Mouse (Mus musculus) kidney, adult 9 months (tissue): ENCODE data around the gene Tmcc3.

Experiments used
- DNase-seq: peaks from one replicate; pipeline ENCODE4 v3.0.0; 2022

Gene Tmcc3

DNA sequence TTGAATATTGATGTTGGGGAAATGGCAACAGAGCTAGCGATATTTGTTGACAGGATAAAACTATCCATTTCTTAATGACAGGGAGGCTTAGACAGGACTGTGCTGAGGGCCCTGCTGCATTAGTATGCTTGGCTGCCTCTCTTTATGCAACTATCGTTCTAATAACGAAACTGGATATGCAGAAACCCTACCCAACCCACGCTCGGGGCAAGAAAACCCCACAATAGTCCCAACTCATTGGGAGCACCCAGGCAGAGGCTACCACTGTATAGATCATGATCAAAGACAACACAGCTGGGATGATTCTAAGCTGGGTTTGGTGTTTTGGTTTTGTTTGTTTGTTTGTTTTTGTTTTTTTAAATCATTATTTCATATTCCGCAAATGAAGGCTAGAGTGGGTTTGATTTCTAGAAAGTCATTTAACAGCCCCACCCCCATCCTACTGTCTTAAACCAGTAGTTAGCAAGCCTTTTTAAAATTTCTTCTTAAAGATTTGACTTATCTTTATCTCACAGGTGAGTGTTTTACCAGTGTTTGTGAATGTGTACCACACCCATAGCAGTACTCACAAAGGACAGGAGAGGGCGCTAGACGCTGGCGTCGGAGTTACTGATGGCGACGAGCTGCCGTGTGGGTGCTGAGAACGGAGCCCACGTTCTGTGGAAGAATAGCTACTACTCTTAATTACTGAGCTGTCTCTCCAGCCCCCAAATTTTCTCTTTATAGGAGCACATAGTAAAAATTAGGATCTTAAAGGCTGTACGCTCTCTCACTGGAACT lies 20.8 kb downstream of the Tmcc3 start:
- DNase-seq, result no peak

DNA sequence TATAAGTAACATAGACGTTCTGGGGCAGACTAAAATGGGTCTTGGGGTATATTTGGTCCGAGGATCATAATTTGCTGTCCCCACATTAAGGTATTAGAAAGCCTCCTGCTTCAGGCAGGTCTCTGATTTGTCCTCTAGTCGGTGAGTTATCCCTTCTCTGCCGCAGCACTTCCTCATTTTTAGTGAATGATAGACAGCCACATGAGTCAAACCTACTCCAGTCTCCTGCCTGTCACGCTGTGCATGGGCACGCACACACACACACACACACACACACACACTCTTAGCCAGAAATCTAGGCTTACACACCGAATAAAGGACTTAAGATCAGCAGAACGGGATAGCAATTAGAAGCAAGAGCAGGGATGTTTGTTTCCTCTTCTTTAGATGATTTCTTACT lies 21.6 kb downstream of the Tmcc3 start:
- DNase-seq, result no peak

DNA sequence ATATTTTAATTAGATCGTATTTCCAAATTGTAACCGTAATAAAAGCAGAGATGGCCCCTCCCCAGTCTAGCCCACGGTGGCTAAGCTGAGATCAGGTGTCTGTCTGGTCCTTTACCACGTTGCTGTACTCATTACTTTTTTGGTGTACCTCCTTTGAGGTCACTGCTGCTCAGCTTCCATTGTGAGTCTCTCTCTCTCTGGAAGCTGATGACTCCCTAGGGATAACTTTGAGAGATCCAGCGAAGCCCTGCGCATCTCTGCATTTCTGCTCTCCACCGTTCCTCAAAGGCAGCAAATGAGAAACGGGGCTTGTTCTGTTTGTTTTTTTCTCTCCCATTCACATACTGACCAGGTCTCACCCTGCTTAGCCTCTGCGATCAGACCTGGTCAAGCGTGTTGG lies 23.3 kb downstream of the Tmcc3 start:
- DNase-seq, result no peak

DNA sequence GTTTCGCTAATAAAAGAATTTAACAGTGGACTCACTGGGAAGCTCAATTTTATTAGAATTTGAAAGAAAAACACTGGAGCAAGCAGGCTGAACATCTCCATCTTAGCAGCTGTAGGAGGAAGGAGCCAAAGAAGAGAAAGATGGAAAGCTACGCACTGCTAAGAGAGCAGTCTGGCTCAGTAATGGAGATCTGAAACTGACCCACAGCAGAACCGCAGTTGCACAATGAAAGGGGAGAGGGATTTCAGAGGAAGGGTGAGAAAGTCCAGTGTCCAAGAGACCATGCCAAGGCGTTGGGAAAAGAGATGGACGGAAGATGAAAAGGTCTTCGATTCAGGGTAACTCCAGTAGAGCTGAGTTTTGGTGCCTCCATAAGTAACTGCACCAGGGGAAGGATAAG lies 24.3 kb downstream of the Tmcc3 start:
- no peak for DNase-seq

DNA sequence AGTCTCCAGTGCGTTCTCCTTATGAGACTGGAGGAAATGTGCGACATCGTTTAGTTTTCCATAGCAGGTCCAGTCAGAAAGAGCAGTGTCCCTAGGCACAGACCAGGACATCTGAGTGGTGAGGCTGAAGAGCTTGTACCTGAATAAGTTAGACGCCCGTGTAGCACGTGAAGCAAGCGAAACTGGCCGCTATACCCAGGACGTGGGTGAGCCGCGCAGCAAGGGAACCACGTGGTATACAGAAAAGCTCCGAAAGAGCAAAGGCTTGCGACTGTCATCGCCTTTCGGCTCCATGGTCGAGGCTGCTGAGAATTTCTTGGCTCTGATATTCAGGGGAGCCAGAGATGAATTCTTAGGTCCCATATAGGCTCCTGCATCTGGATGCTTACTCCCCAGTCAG lies 29.8 kb downstream of the Tmcc3 start:
- no peak for DNase-seq

DNA sequence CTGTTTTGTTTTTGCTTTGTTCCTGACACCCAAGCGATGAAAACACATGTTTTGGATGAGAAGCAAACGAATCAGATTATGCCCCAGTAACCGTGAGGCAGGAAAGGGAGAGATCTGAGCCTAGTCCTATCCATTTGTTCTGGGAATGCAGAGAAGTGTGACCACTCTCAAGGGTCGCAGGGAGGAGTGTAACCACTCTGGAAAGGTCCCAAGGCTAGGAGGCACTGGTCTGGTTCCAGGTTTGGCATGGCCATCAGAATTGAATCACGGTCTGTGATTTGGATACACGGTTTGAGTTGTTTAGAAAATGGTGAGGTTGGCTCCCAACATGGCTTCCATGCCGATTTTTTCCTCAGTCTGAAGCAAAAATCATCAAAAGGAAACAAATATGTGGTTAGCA lies 30.5 kb downstream of the Tmcc3 start:
- no peak for DNase-seq

DNA sequence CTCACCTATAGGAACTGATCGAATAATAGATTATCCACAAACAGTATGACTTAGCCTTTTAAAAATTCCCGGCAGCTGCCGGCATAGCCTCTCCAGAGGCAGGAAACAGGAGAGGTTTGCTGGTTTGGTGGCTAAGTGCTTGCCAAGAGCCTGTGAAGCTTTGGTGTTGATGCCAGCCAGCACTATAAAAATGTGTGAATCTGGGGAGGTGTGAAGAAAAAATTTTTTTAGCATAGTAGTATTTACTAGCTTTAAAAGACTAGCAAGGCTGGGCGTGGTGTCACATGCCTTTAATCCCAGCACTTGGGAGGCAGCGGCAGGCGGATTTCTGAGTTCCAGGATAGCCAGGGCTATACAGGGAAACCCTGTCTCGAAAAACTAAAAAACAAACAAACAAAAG lies 31.8 kb downstream of the Tmcc3 start:
- no peak for DNase-seq

DNA sequence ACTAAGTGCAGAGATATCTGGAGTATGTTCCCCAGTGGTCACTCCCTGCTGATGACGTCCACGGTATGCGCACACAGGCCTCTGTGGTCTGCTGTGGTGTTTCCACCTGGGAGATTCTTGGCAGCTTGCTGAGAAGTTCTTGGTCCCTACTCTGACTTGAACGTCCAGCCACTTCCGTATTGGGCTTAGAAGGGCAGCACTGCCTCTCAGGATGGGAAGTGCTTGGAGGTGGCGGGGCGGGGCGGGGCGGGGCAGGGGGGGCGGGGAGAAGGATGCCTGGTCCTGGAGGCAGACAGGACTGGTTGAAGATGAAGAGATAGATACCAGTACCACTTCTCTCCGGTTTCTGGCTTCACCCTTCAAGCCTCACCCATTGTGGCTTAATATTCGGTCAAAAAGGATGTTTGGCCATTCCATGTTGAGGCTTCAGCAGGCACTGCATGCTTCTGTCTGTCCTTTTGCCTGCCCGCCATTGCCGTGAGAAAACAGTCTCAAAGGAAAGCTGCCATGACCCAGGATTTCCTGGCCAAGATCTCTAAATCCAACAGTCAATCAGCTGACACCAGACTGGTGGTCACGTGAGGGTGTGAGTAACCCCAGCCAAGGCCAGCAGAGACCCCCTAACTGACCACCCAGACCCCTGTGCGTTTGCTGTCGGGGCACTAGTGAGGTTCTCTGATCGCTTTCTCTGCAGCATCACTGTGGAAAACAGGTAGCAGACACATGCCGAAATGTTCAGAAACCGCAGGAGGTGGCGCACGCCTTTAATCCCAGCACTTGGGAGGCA lies 33.1 kb downstream of the Tmcc3 start:
- DNase-seq, result no peak

DNA sequence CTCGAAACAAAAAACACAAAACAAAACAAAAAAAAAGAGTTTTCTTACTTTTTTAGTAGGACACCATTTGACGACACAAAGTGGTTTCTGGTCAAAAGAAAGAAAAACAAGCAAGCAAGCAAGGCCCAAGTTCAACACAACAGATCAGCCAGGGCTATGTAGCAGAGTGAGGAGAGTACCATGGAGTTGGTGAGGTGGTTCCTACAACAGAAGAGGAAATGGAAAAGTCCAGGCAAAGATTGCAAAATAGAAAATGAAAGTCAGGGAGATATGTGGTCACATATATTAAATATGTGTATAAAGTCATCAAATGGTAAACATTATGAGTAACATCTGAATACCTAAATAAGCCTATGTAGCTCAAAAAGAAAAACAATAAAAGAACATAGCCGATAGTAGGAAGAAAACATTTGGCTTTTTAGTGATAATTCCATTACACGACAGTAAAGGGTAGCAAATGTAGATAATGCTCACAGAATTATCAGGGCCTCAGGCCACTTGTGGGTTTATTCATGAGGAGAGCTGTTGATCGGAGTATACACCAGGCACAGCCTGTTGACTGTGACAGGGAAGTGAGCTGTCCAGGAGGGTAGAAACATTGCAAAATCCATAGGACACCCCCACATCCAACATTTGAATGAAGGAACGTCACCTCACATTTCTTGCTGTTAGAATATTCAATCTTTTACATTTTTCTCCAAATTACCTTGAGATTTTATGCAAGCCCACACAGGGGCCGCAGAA lies 33.9 kb downstream of the Tmcc3 start:
- no peak for DNase-seq

DNA sequence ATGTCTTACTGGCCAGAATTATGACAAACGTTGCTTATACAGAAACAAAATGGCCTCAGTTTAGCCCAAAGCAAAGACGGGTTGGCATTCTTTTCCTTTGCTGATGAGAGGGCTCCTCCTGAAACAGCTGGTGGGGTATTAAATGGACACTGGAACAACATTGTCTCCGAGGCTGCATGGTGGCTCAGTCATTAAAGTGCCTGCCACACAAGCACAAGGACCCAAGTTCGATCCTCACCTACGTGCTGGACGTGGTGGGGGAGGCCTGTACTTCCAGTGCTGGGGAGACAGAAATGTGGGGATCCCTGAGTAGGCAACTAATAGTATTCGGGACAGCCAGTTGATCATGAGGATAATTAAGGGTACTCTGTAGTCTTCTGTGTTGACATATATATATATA lies 34.8 kb downstream of the Tmcc3 start:
- DNase-seq, result no peak

DNA sequence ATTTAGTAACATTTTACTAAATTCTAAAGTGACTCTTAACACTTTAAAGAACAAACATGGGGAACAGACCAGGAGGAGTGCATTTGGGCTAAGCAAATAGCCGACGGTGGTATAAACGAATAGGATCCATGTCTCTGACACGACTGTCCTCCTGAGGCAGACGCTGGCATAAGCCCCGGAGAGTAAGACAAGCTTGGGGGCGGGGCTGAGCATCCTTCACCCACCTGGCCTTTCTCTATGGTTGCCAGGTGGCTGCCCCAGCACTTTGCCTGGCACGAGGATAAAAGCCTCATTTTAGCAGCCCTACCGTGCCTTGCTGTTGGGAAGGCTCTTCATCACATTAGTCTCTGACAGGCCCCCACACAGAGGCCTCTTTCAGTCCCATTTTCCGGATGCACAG lies 35.5 kb downstream of the Tmcc3 start:
- DNase-seq, result no peak

DNA sequence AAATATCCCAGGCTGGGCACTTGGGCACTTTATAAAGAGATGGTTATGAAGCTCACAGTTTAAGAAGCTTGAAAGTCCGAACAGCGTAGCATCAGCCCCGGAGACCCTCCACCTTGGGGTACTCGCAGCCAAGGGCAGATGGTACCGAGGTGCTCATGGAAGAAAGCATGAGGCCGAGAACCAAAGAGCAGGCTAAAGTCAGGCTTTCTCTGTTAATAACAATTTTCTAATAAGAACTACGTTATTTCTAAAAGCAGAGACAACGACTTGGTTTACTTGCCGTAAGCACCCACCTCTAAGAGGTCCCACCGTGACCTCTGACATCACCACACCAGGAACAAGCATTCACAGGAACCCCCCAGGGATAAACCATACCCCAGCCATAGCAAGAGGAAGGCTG lies 36.2 kb downstream of the Tmcc3 start:
- no peak for DNase-seq

DNA sequence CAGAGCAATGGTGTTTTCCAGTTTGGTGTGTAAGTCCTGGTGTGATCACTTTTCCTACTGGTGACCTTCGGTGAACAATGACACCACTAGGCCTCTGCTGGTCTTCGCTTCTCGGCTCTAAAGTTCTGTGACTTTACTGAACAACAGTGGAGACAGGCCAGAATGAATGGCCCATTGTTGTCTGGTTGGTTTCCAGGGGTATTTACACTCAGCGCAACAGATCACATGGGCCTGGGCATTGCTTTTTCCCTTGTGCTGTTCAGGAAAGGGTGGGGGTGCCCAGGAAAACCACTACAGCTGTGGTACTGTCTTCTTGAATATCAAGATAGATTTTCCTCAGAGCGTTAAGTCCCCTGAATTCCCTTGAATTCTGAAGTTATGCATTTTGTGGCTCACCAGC lies 38.5 kb downstream of the Tmcc3 start:
- DNase-seq, result no peak

DNA sequence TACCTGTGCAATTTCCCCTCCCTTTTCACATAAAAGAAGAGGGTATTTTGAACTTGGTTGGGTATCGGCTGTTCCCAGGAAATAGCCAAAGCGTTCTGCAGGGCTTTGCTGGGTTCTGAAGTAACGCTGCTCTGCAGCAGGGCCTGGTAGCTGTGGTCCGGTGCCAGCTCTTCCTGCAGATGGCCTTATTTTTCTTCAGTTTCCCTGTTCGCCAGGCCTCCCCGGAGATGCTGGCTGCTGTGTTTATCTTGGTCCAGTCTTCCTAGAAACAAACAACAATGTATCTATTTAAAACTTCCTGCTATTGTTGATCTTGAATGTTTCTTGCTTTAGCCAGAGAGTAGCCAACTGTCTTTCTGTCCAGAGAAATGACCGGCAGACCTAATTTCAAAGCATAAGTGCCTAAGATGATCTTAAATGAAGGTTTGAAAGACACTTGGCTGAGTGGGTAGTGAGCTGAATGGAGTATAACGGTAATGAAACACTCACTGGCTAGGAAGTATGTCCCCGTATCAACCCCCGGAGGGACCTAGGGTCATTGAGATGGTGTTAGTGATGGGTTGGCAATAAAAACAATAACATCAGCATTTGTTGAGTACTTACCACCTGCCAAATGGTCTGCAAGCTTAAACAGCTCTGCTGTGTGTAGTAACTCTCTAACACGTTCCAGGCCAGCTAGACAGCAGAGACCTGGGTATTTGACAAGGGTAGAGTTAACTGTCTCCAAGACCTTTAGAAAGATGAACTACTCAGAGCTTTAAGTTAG lies 39.3 kb downstream of the Tmcc3 start:
- no peak for DNase-seq

DNA sequence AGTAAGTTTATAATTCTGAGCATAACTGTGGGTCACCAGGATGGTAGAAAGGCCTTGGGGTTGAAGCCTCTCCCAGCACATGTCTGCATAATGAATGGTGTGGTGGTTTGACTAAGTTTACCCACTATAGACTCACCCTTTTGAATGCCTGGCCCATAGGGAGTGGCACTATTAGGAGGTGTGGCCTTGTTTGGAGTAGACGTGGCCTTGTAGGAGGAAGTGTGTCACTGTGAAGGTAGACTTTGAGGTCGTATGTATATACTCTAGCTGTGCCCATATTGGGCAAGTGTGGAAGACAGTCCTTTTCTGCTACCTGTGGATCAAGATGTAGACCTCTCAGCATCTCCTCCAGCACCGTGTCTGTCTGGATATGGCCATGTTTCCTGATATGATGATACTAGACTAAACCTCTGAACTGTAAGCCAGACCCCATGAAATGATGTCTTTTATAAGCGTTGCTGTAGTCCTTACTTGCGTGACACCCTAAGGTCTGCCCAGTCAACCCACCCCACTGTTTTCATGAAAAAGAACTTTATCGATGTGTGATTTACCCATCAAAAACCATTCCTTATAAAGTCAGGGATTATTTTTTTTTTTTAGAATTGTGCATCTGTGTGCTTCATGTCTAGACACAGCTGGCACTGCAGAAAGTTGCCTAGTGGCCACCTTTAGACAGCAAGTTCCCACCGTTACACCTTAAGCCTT lies 40.6 kb downstream of the Tmcc3 start:
- no peak for DNase-seq

DNA sequence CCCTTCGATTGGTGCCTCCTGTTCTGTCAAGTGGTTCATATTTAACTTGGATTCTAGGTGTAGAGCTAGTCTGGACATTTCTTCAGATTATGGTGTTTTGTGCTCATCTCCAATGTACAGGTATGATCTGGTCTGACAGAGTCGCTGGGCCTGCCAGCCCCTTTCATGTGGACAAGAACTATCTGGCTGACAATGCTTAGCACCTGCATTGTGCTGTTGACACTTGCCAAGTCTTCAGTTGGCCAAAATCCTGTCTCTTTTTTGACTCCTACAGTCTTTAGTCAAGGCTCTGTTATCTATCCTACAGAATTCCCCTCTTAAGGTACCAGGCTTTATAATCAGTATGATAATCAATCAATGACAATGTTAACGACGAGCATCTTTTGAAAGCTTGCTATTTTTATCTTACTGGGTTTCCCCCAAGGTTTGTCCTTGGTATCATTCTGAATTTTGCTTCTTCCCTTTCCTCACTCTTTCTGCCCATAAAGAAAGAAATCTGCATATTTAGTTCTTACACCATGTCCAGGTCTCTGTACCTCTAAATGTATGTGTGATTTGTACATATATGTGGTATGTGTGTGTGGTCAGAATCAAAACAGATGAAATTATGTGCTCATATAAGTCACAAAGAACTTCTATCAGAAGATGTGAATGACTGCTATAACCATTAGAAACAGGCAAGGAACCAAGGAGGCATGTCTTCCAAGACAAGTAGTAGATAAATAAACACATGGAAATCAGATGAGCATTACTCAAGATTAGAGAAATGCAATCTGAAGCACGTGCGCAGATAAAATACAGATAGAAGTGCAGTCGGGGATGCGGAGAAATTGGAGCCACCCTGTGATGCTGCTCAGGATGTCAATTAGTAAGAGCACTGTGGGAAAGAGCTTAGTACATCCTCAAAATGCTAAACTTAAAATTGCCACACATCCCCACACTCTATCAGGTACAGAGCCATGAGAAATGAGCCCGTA lies 41.4 kb downstream of the Tmcc3 start:
- no peak for DNase-seq

DNA sequence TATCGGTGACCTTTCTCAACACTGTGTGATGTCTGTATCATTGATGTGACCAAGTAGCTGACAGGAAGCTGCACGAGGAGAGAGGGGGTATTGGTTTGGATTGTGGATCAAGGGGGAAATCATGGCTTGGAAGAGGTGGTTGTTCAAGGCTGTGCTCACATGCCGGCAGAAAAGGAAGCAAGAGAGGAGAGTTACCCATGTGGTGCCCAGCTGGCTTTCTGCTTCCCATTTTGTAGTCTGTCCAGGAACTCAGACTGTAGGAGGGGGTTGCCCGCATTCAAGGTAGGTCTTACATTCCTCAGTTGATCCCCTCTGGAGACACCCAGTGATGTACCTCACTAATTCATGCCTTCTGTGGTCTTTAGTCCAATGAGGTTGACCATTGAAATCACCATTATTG lies 42.3 kb downstream of the Tmcc3 start:
- no peak for DNase-seq

DNA sequence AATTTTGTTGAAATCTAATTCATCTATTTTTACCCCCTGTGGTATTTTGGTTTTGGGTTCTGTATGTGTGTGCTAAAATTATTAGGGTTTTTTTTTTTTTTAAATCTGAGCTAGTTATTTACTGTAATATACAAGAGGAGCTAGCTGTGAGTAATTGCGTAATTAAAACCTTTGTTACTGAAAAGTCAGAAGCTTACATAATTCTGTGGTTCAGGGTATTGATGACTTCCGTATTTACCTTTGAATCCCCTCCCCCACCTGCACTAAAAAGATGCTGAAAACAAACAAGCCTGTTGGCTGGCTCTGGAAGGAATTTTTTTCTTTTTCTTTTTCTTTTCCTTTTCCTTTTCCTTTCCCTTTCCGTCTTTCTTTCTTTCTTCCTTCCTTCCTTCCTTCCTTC lies 42.7 kb downstream of the Tmcc3 start:
- no peak for DNase-seq

DNA sequence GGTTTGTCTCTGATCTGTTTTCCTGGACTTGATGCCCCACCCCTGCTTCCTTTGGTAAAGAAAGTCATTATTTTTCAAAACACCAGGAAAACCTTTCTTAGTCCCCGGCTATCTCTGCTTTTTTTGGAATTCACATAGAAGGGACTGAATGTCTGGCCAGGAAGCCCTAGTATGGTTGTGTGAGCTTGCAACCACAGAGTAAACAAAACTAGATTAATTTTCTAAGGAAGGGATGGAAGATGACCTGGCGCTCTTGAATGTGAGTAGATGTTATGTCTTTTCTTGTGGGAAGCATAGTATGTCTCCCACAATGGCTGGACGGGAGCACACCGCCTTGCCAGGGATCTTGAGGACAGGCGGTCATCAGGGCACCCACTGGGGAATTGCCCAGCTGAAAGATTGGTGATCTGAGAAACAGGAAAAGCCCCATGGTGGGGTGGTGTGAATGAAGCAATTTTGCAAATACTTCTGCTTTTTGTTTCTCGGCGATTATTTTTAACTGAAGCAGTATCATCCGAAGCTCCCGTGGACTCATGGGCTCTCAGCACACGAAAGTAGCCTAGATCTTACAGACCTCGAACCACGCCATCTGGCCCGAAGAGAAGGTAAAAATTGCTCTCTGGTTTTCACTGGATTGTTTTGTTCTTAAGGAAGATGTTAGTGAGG lies 44.9 kb downstream of the Tmcc3 start:
- no peak for DNase-seq

DNA sequence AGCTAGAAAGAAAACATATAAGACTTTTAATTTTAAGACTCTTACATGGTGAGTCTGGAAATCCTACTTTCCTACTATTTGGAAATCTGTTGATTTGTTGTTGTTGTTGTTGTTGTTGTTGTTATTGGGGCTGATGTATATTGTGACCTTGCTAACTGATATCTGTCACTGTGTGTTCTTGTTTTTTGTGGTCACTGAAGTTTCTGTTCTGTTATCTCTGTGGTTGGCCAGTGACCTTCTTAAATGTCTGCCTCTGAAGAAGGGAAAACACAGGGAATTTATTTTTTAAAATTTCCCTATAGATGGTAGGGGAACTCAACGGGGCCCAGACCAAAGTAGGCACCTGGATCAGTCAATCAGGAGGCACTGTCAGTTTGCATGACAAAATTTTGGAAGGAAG lies 48.9 kb downstream of the Tmcc3 start:
- DNase-seq, result no peak

DNA sequence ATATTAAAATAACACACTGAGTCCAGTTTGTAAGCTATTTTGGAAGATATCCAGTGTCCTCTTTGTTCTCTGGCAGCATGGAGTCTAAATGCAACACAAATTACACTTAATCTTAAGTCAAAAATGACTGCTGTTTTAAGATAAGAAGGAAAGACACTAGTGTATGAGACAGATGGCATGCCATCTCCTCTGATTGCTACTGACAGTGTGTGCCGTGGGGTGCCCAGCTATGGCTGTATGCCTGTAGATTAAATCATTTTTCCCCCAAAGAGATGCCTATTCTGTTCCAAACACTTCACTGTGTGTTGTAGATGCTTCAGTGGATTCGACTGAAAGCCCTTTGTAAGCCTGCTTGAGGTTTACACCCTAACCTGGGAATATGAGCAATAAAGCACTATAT lies 59.5 kb downstream of the Tmcc3 start:
- DNase-seq, result no peak
